Mouse (Mus musculus) CD4-positive helper T cell, adult 2 months (primary cell): ENCODE measurements around the gene ccdc198.
"Not testable (repeated sequence)": the region's sequence is repeated elsewhere in the genome, so short reads cannot be mapped to it uniquely, and the experiment has no call there.

Source experiments
- DNase-seq: peaks from one replicate; pipeline ENCODE4 v3.0.0-alpha.2; 2012; ENCODE audit warnings: low read depth, missing footprints, low spot score

The ccdc198 gene

DNA sequence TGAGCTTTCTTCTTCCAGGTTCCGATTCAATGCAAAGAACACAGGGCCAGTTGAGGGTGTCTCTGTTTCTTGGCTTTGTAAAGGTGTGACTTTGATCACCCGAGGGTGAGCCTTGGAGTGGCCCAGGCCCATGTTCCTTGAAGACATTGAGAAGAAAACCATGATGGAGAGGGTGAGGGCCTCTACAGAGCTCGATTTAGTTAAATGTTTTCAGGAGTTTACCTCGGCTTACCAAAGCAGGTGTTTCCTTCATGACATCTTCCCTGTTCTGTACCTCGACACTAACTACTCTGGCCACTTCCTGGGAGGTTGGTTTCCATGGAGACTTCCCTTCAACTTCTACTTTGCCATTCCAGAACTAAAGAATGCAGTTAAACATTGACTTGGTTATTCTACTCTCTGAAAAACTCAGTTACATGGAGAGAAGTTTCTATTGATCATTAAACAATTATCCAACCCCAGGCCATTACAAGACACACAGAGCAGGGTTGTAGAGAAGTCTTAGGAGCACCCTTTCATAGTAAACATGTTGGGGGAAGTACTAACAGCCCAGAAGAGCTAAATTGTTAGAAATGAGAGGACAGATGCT, at the start of gene ccdc198:
TSS of gene ccdc198 (minus strand) at position 349 of the 589 bp plus-strand sequence.
- no peak for DNase-seq

DNA sequence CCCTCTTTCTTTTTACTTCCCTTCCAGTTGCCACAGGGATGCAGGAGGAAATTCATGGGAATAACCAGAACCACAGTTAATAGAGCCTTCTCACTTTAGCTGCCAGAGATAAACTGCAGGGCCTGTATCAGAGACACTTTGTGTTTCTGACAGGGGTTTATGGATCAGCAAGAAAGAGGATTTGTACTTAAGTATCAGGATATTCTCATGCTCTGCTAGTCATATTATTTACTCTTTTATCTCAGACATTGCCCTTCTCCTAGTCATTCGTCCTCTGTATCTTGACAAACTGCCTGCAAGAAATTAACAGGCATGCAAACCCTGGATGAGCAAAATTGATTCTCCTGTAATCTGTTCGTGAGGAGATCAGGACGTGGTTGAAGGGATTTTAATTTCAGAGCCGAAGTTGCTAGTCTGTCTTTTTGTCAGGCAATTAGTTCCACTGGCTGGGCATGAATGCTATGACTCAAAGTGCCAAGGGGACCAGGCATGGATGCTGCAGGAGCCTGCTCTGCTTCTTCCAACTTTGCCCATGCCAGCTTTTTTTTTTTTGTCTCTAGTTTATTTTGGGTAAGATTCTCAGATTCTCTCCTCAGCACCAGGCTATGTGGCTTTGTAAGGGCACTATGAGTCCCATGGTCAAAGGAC, 48.7 kb upstream of the ccdc198 start:
- DNase-seq, result no peak

DNA sequence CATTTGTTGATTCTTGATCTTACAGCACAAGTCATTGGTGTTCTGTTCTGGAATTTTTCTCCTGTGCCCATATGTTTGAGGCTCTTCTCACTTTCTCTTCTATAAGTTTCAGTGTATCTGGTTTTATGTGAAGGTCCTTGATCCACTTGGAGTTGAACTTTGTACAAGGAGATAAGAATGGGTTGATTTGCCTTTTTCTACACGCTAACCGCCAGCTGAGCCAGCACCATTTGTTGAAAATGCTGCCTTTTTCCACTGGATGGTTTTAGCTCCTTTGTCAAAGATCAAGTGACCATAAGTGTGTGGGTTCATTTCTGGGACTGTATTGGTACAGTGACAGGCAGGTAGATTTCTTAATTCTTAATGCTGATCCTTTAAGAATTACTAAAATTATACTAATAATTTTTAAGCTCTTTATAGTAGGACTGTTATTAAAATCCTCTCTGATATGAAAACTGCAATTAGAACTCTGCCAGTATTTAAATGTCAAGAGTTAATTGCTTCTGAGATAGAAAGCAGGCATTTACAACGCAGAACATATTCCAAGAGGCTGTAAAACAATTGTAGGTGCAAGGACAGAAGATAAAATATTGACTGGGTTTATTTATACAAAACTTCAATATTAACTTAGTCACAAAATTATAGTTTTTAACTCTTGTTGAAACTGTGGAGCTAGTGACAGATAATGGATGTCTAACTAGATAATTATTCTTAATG, 44.9 kb upstream of the ccdc198 start:
- no peak for DNase-seq

DNA sequence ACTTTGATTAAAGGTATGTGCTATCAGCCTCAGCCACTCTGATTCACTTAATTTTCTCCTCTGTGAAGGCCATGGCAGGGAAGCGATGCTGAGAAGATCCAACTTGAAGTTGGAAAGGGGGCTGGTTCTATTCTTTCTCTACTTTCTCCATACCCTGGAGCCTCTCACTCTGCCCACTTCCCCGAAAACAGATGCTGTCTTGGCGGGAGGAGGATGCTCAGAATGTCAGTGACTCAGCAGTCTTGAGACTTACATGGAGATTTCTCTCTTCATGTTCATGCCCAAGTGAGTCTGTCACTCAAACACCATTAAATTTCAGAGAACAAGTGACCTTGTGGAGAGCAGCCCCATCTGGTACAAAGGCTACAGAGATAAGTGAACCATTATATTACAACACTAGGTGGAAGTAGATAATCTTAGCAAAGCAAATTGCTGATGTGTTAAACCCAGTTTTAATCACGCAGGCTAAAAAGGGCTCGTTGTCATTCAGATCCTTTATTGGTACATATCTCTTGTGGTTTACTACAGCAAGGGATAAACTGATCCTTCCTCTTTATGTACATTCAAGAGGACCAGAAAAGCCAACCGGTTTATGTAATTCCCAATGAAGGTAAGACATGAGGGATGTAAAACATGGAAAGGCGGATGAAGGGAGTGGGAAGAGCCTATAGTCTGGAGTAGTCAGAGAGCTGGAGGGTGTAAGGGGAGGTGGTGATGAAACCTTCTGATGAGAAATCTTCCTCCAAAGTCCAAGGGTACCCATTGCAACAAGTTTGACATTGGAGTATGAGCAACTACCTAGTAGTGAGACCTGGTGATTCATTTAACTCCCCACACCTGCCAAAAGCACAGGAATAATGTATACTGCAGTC, 38.7 kb upstream of the ccdc198 start:
- DNase-seq, result no peak

DNA sequence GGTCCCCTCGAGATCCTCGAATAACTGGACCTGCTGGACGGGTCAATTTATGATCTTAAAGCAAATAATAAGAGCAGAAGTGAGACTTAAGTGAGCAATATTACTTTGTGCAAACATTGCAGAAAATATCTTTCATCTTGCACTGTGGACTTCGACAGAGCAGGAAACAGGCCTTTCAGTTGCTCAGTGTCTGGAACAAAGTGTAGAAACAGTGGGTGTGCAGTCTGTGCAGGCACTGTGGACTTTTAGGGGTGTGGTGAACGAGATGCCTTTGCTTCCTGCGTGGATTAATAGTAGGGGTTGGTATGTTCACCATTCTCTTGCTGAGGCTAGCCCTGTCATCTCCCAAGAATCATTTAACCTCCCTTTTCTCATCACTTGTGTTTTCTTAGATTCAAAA, 33.6 kb upstream of the ccdc198 start:
- no peak for DNase-seq

DNA sequence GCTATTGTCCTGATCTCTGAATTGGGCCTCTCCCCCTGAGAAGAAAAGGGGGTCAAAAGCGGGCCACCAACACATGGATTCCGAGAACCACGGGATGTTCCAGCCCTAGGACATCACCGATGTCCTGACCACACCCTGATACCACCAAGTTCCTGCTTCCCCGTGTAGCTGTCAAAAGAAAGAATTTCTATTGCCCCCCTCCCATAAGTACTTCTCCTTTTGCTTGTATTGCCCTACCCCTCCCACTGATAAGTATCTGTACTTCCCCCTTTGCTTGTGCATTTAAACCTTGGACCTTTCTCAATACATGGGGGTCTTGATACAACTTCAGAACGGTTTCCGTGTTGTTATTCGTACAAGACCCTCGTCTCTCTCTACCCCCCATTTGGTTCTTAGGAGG, 33.2 kb upstream of the ccdc198 start:
- not testable (repeated sequence) for DNase-seq

DNA sequence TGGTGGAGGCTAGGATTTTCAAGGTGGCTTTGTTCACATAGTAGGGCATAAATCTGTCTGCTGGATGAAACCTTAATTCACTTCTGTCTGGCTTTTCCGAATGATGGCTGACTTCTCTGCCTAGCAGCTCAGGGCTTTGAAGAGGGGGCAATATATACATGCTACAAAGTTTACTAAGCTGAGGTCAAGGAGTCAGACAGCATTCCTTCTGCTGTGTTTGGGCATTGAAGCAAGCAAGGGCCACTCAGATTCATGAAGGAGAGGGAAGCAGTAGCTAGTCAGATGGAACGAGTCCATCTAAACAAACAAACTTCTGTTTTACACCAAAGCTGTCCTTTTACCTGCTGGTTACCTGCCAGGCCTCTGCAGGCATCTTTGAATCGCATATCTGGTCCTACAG, 32.4 kb upstream of the ccdc198 start:
- DNase-seq, result no peak

DNA sequence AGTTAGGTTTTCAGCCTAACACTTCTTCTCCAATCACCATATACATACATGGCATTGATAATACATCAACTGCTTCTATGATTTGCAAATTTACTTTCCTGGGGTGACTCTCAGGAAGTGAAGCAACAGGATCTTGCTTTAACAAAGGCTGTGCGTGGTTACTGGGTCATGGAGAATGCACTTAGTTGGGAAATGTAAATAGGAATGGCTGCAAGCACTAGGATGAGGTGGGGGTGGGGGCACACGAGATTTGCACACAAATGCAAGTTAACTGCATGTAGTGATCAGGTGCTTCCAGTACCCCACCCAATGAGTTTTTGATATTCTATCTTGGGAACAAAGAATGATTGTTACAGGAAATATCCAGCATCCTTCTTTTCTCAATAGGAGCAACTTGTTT, 30.1 kb upstream of the ccdc198 start:
- DNase-seq, result no peak

DNA sequence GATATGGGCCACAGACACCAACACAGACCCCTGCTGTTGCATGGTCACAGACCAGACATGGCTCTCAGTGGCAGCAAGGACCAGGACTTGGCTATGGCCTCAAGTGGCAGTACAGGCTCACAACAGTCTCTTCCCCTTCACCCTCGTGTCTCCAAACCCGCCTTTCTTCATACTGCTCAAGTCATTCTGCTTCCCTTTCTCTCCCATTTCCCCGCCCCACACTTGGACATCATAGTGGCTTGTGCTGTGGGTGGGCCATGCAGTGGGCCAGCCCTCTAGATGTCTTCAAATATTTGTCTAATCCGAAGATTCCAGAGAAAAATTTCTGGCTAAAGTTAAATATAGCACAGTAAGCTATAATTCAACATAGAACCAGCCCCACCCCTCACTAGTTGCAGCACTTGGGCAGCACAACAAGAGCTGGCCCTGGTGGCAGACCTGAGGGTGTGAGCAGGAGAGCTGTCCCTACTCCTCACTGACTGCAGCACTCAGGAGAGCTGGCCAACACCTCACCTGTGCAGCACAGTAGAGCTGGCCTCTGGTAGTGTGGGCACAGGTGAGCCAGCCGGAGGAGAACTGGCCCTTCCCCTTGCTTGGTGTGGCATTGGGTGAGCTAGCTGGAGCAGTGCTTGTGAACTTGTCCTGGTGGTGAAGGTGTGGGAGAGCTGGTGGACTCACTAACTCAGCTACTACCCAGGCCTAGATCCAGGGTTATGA, 20.2 kb upstream of the ccdc198 start:
- no peak for DNase-seq

DNA sequence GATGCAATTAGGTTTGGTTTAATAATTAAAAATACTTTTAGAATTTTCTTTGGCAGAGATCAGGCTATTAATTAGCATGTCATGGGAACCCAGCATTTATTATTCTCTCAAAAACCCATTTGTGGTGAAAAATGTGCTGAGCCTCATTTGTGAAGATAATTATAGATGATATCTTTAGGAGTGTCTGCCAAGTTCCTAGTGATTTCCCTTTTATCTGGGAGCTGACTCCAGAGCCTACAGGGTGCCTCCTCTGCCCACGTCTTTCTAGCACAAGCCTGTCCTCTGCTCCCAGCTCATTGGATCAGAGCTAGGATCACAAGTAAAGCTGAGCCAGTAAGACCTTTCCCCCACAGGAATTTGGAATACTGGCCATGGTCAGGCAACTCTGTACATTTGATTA, 3.8 kb downstream of the ccdc198 start:
- no peak for DNase-seq

DNA sequence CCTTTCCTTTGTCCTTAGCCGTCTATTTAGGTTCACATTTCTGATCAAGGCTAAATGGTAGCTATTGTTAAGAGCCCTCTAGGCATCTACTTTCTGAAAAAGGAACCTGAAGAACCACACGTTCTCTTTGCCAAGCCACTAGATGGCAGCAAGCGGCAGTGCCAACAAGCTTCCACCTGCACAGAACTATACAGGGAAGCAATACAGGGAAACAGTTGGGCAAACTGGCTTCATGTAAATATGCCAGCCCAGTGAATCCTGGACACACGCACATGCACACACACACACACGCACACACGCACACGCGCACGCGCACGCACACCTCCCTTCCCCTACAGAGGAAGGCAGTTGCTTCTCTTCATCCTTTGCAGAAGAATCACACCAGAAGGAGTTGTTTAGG, 7.1 kb downstream of the ccdc198 start:
- DNase-seq, result peak; percentile 24

DNA sequence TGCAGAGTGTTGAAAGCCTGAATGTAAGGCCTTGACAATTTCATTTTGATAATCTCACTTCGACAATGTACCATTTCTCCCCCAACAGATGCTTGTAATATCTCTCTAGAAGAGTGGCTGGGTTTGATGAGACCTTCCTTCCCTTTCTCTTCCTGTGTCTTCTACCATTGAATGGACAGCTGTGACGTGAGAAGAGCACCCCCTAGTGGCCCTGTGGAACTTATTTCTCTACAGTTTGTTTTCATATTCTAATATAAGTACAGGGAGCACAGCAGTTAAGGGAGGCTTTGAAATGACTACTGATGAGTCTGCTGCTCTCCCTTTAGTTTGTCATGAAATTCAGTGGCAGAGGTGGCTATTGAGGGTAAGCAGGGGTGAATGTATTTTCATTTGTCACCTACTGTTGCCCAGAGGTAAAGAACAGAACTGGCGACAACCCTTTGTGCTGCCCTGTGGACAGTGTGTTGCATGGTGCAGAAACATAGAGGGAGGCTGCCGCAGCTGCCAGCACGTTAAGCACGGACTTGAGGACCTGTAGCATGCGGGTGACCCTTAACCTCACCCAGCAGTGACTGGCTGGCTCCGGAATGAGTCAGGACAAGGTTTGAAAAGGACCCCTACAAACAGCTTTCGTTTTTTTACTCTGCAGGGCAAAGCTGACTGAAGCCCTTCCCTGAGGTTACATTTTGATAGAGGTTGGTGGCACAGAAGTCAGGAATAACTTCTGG, 10.3 kb downstream of the ccdc198 start:
- peak; percentile 81 for DNase-seq

DNA sequence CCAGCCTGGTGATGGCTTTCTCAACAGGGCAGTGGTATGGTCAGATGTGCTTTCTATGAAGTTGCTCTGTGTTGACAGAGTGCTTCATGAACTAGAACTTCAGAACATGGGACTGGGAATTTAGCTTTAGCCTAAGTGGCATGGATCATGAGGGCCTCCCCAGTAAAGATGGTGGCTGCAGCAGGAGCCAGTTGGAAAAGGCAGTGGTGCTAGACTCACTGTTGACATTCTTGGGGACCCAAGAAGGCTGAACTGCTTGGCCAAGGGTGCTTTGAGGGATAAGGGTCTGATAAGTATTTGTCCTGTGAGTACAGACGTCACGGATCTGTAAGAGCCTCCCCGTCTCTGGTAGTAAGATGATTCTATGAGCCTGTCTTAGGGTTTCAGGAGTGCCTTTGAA, 13.4 kb downstream of the ccdc198 start:
- DNase-seq, result no peak

DNA sequence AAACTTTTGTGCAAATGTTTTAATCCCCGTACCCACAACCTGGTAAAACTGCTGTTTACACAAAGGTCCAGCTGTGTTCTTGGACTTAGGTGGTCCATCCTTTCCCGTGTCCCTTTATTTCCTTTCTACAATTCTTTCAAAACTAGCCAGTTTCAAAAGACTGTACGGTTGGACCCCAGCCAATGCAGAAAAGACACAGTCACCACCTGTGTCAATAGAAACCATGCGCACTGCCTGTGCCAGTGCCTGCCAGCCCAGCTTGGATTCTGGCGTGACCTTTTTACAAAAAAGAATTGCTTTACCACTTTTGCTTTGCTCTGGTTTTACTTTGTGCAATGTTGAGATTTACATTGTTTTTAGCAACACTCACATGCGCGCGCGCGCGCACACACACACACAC, 18.3 kb downstream of the ccdc198 start:
- DNase-seq, result no peak

DNA sequence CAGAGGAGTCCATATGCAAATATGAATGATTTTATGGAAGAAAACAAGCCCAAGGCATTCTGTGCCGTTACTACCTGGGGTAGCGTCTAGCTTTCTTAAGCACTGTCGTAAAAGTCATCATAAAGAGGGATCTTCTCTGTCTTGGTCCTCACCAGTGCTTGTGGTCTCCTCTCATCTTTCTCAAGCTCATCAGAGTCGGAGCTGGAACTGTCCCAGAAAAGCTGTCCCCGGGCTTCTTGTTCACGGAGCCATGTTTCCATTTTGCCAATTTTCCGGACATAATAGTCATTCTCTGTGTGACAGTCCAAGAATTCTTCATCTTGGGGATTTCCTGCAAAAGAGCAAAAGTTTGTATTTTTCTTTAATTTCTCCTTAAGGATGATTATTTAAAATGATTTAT, 18.8 kb downstream of the ccdc198 start:
- no peak for DNase-seq

DNA sequence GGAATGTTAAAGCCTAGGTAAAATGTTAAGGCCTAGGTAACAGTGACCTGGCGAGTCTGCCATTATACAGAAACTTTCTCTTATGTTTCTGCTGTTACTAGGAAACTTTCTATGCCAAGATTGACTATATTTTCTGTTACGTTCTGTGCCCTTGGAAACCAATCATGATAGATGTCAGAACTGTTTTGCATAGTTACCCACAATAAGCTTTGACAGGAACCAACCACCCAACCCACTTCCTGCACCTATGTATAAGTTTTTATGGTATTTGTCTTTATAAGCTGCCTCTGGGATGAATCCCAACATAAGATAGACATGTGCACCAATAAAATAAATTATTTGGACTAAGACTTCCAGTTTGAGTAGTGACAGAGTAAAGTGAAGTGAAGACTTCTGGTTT, 23.5 kb downstream of the ccdc198 start:
- DNase-seq, result peak; percentile 84

DNA sequence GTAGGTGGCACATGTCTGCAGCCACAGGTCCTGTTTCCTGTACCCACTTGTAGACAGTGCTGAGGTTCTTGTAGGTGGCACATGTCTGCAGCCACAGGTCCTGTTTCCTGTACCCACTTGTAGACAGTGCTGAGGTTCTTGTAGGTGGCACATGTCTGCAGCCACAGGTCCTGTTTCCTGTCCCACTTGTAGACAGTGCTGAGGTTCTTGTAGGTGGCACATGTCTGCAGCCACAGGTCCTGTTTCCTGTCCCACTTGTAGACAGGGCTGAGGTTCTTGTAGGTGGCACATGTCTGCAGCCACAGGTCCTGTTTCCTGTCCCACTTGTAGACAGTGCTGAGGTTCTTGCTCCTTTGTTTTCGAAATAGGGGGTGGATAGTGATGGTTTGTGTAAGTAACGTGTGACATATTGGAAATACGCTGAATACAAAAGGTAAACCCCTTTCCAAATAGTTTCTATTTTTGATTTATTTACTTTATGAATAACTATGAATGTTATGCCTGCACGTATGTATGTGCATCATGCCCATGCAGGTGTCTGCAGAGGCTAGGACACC, 25.7 kb downstream of the ccdc198 start:
- peak; percentile 40 for DNase-seq

DNA sequence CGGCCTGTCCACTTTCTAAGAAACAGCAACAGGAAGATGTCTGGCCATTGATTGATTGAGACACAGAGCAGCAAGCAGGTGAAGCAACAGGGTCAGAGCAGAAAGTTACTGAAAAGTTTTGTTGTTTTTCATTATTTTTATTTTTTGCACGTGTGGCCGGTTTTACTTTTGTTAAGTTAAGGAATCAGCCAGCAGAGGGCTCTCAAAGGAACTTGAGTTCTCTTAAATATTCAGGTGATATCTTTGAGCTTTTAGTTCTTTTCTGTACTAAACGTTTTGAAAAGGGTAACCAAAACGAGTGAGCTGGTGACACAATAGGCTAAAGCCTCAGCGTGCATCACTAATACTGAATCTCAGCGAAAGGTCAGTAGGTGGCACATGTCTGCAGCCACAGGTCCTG, 26.6 kb downstream of the ccdc198 start:
- DNase-seq, result peak; percentile 21

DNA sequence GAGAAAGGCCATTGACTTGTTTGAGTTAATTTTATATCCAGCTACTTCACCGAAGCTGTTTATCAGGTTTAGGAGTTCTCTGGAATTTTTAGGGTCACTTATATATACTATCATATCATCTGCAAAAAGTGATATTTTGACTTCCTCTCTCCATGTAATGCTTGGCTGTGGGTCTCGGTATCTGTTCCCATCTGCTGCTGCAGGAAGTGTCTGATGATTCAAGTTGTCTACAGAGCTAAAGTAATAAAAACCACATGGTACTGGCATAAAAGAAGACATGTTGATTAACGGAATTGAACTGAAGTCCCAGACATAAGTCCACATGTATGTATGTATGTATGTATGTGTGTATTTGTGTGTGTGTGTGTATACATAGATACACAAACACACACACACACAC, 35.1 kb downstream of the ccdc198 start:
- DNase-seq, result not testable (repeated sequence)

DNA sequence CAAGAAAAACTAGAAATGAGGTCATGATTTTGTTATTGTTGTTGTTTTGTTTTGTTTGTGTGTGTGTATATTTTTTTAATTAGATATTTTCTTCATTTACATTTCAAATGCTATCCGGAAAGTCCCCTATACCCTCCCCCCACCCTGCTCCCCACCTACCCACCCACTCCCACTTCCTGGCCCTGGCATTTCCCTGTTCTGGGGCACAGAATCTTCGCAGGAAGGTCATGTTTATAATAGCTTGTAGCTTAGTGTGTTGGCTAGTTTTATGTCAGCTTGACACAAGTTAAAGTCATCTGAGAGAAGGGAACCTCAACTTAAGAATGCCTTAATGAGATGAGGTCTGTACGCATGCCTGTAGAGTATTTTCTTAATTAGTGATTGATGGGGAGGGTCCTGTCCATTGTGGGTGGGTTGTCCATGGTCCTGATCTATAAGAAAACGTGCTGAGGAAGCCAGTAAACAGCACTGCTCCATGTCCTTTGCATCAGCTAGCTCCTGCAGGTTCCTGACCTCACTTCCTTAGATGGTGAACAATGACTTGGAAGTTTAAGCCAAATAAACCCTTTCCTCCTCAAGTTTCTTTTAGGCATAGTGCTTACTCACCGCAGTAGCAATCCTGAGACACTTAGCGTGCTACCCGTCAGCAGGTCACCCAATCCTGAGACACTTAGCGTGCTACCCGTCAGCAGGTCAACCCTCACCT, 44.0 kb downstream of the ccdc198 start:
- no peak for DNase-seq
